Mouse (Mus musculus) small intestine, adult 2 months (tissue): Measurements from ENCODE around the gene Rragc.

Experiments used
- CTCF ChIP-seq: fragments of 200-500 bp; IDR thresholded peaks from 2 replicates; pipeline ENCODE4 v1.5.1; 2012; ENCODE audit warnings: low read depth, mild to moderate bottlenecking, control low read depth, inconsistent platforms, low read length, moderate library complexity, mixed read lengths; ENCODE audit not compliant: insufficient replicate concordance, insufficient read length; ENCODE audit errors: extremely low read depth
- POLR2A ChIP-seq: fragments of 200-500 bp; IDR thresholded peaks from 2 replicates; pipeline ENCODE4 v1.6.1; 2012; ENCODE audit warnings: low read depth, mild to moderate bottlenecking, control low read depth, inconsistent platforms, low read length, moderate library complexity

DNA sequence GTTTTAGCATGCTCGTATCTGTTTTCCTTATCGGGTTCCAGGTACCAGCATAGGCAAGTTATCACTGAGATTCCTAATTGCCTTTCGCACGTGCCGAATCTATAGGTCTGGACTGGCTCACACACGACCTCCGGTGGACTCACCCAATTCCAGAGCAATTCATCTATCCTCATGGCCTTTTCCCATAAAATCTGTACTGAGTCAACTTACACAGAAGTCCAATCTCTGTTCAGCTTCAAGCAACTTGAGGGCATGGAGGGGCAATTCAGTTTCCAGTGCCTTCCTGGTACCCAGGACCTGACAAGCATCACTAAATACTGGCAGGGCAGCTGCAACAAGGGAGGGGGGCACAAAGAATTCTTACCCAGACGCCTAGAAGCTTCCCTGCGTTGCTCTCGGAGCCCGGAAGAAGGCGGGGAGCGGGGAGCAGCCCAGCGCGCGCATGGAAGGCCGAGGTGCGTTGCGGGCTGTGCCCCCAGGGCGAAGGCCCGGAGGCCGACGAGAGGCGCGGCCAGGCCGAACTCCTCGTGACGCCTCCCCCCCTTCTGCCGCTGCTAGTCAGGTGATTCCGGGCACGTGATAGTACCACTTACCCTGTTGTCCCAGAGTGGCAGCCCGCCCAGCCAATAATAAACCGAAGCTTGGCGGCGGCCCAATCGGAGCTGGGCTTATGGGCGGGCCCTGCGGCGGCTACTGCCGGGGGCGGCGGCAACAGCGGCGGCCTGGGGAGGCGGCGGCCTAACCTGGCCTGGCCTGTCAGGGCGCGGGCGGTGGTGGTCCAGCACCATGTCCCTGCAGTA, at the start of gene Rragc:
- TF ChIP-seq CTCF (no peak), POLR2A (peak; percentile 81)
